Mouse (Mus musculus) ovary, postnatal 14 days (tissue): ENCODE measurements around the gene Thrb.

ENCODE experiments used
- DNase-seq: peaks from one replicate; pipeline ENCODE4 v3.0.0; 2022; ENCODE audit warnings: low spot score

The Thrb gene

DNA sequence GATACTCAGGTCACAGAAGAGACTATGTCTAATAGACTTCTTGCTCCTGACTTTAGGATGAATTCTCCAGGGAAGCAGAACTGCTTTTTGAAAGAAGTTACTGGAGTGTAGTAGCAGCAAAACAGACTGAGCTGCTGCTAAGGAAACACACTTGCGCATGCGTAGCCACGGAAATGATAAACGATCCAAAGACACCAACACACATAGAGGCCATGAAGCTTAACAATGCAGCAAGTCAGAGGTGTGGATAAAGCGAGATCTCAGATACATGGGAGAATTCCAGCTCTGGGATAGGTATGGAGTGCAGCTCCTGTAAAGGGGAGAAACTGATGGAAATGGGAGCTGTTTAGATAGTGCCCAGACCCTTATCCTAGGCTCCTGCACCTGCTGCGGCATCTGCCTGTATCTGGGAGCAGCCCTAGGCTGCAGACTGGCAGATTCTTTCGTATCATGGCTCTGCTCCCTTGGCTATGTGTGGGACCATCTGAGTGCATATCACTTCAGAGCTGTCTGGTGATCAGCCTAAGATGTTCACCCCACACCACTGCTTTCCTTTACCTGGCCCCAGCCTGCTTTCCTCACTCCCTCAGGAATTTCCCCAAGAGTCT, 53.3 kb downstream of the Thrb start:
- DNase-seq, result no peak

DNA sequence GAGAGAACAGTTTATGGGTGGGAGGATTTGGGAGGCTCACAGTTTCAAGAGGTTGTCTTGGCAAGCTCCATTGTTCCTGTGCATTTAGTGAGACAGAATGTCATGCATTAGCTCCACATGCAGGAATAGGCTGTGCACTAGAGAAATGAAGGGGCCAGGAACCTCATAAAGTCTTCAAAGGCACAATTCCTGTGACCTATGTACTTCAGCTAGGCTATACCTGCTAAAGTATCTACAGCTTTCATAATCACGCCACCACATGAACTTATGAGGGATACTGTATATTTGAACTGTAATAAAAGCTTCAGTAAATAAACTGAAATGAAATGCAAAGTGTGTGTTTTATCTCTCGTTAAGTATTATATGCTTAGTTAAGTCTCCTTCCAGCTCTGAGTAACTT, 59.4 kb downstream of the Thrb start:
- no peak for DNase-seq

DNA sequence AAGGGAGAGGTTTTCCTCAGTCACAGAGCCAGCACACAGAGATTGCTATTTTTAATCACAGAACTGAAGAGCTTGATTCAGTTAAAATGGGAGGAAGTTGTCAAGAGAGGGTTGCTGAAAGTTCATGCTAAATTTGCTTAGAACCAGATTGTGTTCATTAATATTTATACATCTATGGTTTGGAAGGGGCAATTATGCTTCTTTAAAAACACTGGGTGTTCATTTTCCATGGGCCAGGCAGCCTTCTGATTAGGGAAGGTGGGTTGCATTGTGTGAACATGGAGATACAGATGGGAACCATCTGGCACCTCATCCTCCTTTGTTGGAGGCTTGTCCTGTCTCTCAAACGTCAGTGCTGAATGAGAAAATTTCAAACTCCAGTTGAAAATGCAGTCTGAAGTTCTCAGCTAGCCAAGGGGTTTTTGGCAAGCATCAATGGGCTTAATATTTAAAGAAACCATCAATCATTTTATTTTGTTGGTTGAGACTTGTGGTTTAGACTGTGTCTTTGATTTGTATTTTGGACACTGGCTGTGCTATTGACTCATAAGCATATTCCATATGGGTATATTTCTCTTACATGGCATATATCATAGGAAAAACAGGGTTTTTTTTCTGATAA, 62.9 kb downstream of the Thrb start:
- DNase-seq, result no peak

DNA sequence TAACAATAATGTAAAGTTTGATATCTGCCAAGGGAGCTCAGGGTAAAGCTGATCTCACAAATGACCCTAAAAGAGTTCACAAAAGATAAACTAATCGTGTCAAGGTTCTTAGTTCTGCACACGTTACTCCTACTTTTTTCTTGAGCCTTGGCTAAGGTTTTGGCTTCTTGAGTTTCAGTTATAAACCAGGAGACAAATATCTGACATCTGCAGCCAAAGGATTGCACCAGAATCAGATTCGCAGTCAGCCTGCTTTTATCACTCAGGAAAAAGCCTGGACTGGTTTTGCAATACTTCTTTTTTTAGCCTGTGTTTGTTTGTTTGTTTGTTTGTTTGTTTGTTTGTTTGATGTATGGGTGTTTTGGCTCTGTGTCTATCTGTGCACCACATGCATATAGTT, 64.5 kb downstream of the Thrb start:
- DNase-seq, result no peak

DNA sequence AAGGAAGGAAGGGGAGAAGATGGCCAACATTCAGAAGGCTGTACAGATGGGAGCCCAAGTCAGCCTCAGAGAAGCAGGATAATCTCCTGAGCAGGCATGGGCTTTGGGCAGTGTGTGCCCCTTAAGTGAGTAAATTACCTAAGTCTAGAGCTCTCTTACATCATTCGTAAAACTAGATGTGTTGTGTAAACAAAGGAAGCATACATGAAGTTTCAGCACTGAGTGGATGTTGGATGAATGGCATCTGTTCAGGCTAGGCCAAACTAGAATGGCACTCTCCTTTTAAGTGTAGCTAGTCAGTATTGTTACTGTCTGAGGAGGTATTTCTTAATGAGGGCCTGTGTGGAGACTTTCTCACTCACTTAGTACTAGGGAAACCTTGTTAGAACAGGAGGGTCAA, 66.8 kb downstream of the Thrb start:
- DNase-seq, result no peak

DNA sequence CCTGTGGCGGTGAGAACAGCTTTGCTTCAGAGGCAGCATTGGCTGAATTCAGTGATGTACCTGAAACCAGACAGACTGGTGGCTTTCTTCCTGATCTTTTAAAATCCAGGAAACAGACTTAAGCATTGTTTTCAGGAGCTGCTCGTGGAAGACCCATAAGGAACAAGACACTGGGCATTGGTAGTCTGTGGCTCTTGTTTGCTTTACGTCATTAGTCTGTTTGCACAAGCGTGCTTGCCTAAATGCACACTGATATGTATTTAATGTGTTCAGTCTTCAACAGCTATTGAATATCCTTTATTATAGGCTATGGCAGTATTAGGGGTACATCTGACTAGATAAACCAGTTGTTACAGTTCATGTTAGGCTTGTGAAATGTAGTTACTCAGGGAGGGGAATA, 67.8 kb downstream of the Thrb start:
- DNase-seq, result no peak

DNA sequence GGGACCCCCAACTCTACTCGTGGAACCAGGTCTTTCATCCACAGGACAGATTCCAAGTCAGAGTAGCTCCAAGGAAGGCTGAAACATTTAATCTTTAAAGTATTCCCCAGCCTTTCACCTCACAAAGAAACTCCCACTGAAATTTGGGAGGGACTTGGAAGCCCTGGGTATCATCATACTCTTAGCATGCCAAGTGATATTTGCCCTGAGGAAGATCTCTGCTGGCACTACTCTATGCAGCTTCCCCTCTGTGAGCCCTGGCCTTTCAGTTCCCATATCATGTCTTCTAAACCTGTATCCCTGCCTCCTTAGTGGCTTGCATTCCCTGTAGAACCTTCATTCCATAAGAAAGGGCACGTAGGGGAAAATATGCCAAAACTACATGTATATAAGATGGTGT, 68.8 kb downstream of the Thrb start:
- DNase-seq, result no peak

DNA sequence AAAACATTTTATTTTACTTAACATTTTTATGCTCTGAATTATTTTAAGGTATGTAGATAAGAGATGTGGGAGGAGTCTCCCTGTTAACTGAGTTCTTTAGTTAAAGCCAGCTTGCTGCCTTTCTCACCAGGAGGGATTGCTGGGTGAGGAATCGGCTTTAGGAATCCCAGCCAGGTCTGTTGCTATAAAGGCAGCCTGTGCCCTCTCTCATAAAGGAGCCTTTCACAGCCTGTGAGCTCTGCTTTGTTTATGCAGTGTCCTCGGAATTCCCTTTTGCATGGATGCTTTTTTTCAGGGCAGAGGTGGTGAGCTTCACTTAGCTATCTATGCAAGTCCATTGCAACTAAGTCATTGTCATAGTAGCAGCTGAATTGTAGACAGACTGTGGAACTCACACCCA, 71.0 kb downstream of the Thrb start:
- no peak for DNase-seq

DNA sequence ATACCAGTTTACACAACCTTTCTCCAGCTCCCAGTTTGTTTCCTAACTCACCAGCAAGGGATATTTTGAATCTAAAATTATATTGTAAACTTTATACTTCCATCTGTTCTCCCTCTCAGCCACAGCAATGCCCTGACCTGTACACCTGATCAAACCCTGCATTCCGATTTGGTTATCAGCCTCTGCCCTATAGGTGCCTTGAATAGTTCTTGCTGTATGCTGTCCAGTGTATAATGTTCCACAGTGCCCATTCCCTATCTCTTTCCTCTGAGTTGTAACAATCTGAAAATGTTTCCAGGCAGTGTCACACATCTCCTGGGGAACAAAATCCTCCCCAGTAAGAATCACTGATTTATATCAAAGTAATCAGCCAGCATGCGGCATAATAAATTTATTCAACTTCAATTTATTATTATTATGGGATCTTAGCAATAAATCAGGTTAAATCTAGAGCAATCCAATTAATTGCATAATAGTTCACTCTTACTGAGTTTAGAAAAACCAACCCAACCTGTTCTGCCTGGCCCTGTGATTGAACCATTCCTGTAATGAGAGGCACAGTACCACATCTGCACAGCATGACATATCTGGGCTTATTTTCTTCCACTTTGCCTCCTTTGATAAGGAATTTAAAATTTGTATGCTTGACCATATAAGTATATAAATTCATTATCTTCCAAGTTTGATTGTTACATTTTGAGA, 73.2 kb downstream of the Thrb start:
- DNase-seq, result no peak

DNA sequence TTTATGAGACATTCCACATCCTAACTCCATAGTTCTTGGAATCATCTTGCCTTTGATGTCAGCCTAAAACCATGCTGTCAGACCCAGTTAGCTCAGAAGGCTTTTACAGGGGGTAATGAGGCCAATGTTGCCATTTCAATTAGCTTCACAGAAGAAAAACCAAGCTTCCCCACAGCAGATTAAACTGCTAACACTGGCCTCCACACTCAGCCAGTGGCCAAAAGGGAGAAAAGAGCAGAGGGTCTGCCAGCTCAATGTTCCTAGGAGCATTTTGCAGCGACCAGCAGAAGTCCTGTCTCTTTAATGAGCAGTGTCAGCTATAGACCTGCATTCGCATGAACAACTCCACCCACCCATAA, 73.7 kb downstream of the Thrb start:
- DNase-seq, result no peak

DNA sequence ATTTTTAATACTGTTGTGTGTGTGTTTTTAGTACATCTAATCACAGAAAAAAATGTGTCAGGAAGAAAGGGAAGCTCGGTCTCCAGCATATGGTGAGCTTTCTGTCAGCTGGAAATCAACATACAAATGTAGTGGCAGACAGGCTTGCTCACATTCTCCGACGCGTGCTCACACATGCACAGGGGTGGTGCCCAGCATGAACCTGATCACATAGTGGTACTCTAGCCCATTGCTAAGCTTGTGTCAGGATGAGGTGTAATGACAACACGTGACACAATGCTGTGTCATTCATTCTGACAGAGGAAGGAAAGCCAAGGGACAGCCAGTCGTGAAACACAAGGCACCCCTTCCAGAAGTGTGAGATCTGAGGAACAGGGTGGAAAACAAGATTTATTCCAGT, 75.4 kb downstream of the Thrb start:
- DNase-seq, result no peak

DNA sequence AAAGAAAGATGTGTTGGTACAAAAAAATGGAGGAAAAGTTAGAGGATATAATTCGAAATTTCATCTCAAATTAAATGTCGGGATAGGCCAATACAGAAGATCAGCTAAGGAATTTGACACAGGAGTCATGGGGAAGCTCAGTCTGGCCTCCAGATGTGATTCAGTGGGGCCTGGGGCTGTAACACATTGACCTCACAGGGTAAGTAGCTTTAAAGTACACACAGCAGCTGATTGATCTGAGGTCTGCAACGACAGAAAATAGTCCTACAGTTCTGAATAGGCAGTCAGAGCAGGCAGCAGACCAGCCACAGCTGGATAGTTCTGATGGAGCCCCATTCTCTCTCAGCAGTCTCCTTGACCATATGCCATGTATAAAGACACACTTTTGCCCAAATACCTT, 80.8 kb downstream of the Thrb start:
- no peak for DNase-seq

DNA sequence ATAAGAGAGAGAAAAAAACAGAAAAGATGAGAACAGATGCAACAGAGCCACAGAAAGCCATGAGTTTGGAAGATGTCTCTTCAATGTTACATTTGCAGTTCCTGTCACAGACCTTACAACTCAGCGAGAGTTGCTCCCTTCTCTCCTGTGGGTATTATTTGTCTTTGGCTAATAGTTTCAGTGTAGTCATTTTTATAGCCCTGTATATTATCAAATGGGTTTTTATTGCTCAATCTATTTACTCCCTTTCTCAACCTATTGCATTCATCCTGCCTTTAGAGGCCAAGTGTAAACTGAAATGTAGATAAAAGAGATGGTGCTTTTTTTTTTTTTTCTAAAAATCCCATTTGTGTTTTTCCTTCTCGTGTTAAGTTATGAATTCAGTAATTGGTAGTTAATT, 82.2 kb downstream of the Thrb start:
- no peak for DNase-seq

DNA sequence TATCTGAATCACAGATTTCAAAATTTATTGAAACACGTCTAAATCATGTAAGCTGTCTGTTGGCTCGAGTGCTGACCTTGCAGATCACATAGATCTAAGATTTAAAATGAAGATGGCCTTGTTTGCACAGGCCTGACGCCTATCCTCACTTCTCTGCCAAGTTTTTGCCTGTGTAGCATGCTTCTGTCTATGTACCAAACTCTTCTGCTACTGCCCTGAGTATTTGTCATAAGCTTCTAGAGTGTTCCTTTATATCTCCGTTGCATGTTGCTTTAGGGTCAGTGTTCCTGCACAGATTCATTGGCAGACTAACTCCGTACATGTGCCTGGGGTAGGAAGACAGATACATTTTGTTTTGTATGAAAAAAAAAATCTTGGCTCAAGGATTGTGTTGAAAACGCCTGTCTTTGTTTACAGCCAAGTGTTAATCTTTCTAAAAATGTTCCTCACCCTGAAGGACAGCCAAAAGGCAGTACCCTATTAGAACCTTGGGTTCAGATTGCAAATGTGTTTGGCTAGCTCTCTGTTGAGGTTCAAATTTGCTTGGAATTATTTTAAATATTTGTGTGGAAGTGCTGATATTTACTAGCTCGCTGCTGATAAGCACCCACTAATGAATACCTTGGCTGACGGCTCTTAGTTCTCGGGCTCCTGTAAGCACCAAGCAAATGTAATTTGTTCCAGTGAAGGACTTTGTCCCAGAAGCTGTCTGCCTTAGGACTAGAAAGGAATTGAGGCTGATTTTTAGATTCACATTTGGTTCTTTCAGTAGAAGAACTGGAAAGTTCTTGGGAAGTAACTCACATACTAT, 83.0 kb downstream of the Thrb start:
- no peak for DNase-seq

DNA sequence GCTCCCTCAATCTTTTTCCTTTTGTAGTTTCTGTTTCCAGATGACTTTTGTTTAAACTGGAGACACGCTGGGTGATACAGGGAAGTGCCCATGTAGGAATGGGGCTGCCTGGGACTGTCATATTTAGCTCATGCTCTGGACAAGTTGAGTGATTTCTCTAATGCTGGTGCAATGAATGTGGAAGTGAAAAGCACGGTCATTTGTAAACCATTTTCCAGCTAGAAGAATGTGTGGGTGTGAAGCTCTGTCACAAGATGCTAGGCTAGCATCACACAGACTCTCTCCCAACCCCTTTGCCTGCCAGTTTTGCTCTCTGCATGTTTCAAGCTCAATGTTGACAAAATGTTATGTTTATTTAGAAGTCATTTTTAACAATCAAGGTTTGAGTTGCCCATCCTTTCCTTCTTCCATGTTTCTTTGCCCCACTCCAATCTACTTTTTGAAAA, 83.7 kb downstream of the Thrb start:
- no peak for DNase-seq

DNA sequence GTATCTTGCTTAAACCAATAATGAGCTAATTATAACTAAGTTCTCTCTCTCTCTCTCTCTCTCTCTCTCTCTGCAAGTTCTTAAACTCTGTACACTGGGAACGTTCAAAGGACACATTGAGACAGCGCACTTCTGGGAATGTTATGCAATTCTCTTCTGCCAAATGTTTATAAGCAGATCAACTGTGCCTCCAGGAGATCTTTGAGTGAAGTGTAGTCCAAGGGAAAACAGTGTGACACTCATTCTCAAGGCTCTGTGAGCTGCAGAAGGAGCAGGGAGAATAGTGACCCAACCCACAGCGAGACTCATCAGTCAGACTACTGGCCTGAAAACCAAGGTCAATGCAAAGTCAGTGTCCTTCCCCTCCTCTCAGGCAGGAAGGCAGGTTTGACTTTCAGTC, 87.9 kb downstream of the Thrb start:
- DNase-seq, result no peak

DNA sequence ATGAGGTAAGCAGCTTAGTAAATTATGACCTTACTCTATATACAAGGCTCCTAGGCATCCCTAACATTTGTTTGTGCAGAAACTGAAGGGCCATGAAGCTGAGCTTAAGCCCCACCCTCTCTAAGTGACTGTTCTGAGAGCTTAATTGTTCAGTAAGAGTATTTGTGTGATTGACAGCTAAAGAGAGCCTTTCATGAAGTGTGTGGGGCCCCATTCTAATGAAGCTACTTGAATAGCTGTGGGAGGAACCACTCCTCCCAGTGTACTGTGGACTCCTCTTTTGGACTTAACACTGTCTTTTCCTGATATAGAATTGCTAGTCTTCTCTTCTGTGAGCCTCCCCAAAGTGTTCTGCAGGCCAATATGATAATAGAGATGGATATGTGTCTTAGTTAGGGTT, 88.9 kb downstream of the Thrb start:
- no peak for DNase-seq

DNA sequence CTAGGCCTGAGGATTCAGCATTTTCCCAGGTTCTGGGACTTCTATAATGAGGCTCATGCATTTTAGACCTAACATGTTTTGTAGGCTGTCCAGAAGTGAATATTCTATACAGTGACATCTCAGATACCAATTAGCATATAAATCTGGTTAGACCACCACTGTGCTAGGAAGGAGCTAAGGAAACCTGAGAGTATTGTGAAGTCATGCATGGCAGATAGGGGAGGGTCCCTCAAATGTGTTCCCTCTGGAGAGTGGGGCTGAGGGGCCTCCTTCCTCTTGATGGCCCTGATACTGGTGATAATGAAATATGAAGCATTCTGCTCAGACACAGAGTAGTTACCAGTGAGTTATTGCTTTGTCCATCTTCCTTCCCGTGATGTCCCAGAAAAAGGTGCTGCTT, 91.8 kb downstream of the Thrb start:
- no peak for DNase-seq

DNA sequence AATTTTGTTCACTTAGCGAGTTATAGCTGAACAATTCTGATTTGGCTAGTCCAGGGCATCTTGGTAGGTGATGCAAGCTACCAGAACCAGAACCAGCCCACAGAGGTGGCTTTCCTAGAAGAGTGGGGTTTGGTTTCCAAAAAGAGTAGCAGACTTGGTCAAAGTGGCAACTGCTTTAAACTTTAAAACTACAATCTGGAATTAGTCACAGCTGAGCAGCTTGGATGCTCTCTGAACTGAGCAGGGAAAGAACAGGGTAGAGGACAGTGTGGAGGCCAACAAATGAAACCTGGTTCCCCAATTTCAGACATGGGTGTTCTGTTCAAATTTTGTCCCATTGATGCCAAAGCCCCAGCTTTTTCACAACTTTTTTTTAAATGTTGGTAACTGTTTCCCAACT, 93.4 kb downstream of the Thrb start:
- no peak for DNase-seq

DNA sequence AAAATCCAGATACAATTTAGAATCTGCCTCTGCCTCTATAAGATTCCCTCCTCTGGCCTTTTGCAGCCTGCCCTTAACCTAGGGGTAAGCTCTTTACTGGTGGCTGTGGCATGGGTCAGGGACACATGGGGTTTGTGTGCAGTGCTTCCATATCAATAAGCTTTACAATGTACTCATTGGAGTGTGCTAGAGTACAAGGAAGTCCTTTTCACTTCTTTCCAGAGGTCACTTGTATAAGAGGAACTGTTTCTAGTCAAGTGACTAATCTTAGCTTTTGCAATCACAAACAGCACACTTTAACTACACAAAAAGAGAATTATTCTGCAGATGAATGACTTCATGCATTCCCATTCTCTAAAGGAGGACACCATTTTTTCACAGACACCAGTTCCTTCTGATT, 96.7 kb downstream of the Thrb start:
- DNase-seq, result no peak

DNA sequence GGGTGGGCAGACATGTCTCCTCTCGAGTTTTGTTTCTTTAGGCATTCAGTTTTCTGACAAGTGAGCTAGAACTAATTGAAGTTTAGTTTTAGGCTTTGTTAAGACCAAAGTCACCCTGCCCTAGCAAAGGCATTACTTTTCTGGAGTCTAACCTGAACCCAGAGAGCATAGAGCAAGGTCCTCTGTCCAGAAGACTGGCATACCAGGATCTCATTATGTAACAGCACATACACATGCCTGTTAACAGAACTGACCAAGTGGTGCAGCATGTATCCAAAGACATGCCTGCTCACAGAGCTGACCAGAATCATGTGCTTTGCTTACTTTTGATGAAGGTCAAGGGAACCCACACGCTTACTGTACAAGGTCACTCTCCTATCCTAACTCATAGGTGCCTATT, 107.9 kb downstream of the Thrb start:
- no peak for DNase-seq

DNA sequence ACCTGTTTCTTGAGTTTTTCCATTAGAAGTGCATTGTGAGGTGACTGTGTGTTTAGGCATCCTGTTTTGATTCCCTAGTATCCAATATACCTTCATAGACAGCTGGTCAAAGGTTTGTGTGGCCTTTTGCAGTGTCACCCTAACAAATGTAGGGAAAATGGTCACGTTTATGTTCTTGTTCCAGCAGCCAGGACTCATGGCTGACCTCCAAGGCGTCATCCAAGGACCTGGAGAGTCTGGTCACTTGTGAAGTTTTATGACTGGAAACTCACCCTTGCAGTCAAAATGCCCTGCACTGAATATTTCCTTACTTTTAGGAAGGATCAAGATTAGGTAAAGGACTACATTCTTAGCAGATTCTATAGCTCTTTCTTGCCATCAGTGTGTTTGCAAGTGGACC, 114.3 kb downstream of the Thrb start:
- DNase-seq, result no peak

DNA sequence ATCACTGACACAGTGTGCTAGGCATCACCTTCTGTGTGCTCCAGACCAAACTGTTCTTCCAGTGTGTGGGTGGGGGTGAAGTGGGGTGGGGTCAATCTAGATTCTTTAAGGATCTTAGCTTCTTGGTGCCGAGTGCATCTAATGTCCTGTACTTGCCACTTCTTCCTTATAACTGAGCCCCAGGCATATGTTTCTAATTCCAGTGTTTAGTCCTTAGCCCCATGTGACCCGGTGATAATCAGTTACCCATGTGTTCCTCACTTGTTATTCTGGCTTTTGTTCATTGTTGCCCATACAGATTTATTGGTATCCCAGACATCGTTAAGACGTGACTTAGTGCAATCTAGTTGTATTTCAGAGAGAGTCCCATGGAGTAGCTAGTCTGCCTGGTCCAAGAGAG, 121.9 kb downstream of the Thrb start:
- DNase-seq, result no peak
